Mouse (Mus musculus) forelimb bud, embryonic 11.5 days (tissue): Measurements from ENCODE around the gene Vmn1r189.
A peak's percentile ranks its signal among the peaks of the same experiment; 100 is the strongest.
"Not testable (repeated sequence)": the region's sequence is repeated elsewhere in the genome, so short reads cannot be mapped to it uniquely, and the experiment has no call there.

Experiments
- DNase-seq: peaks from one replicate; pipeline ENCODE4 v3.0.0-alpha.2; 2012; ENCODE audit warnings: low read depth, low spot score

Vmn1r189 gene

GRCm38 (mm10) chr13:22105724-22106123 is at the start of gene Vmn1r189:
Gene Vmn1r189, minus strand, starts transcription at chr13:22105824.
- not testable (repeated sequence) for DNase-seq

GRCm38 (mm10) chr13:22136495-22137293 is 31.1 kb upstream of the Vmn1r189 start:
- DNase-seq = not testable (repeated sequence)

- DNase-seq = not testable (repeated sequence)
Measured at GRCm38 (mm10) chr13:22084140-22084539, 21.5 kb downstream of the Vmn1r189 start, which contains the start of gene Vmn1r188. Gene Vmn1r188, plus strand, starts transcription at chr13:22084440.

GRCm38 (mm10) chr13:22063468-22063867 is 42.2 kb downstream of the Vmn1r189 start:
- no peak for DNase-seq

DNA sequence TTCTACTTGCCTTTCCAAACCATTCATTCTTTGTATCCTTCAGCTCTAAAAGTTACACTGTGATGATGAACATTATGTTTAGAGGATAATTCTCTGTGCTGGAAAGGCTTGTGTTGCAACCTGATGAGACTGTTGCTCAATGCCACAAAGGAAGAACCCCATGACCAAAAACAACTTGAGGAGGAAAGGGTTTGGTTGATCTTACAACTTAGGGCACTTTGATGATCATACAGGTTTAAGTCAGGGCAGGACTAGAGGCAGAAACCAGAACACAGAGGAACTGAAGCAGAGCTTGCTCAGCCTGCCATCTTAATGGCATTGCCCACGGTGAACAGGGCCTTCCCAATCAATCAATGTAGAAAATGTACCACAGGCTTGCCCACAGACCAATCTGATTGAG is 44.2 kb downstream of the Vmn1r189 start:
- DNase-seq = no peak

DNA sequence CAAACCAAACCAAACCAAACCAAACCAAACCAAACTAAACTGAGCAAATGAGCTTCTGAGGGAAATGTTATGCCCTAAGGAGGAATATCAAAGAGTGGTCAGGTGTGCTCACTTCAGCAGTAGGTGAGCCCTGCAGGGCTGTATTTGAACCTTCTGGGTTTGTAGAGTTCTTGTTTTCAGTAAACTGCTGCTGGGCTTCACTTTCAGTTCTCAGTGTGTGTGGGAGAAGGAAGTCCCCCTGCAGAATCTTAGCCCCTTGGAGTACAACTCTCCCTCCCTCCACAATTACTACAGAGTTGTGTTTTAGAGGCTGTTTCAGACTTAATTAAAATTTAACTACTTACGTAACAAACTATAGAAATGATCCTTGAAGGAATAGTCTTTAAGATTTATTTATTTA is 51.9 kb downstream of the Vmn1r189 start:
- DNase-seq = no peak

DNA sequence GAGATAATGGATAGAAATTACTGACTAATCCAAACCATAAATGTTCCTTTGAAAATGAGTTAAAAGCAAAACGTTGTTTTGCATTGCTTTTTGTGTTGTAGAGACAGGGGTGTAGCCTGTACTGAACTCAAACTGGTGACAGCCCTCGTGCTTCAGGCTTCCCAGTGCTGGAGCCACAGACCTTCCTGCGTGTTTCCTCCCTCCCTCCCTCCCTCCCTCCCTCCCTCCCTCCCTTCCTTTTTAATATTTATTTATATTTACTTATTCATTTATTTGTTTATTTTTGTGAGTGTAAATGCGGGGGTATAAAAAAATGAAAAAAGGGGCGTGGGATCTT is 54.1 kb downstream of the Vmn1r189 start:
- DNase-seq = no peak

DNA sequence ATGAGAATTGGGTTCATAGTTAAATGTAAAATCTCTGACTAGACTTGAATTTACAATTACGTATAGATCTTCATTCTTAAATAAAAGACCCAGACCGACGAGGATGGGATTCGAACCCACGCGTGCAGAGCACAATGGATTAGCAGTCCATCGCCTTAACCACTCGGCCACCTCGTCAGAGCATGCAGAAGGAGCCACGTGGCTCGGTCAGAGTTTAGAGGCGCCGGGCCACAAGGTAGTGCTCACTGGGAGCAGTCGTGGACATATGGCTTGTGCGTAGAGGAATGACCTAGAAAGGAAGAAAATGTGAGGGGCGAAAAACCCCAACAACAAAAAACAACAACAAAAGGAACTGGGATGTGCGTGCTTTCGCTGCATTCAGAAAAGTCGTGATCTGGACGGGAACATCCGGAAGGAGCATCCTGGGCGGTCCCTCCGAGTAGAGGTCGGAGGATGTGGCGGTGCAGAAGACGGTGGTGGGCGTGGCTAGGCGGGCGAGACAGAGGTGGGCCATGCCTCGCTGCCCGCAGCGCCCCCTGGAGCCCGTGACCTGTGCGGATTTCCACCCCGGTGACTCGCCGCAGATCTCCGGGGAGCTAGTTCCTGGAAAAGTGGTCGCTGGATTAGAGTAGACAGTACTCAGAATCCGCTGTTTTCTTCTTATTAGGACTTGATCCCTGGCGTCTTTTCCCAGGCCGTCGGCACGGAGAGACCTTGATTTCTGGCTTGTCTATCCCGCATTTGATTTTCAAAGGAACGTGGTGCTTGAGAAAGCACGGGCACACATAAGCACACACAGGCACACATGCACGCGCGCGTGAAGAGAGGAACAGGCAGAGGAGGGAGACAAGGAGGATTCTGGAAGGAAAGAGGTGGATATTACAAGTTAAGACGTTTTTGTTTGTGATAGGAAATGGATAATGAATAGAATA is 54.8 kb downstream of the Vmn1r189 start:
- peak; percentile 92 for DNase-seq
